Mouse (Mus musculus): ENCODE data around the gene Dzip1.

Gene Dzip1

GRCm38 (mm10) chr14:118836145-118836544, 89.1 kb downstream of the Dzip1 start:
- DNase-seq (ENCODE audit: low spot score in 2 of 2) = no peak

- DNase-seq (ENCODE audit: low spot score in 2 of 2) = no peak
Measured at GRCm38 (mm10) chr14:118834313-118834712, 90.9 kb downstream of the Dzip1 start.

DNA sequence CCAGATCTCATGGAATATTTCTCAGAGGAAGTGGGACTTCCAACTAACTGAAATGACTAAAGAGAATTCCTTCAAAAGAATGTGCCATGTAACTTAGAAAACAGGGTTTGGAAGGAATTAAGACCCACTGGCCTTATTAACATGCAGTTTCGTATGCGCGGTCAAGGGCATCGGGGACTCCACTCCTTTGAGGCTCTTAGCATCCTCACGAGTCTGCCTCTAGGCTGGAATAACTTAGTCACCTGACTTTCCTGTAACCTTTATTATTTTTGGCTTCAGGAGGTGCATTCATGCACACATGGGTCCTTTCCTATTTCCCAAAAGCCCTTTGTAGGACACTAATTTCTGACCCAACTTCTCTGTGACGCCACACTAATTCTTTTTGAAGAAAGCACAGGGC, 92.0 kb downstream of the Dzip1 start:
- DNase-seq (ENCODE audit: low spot score in 2 of 2) = no peak

GRCm38 (mm10) chr14:118831597-118831996, 93.7 kb downstream of the Dzip1 start:
- no peak for DNase-seq (ENCODE audit: low spot score in 2 of 2)

- no peak for DNase-seq (ENCODE audit: low spot score in 2 of 2)
Measured at GRCm38 (mm10) chr14:118829331-118830095, 95.7 kb downstream of the Dzip1 start.

GRCm38 (mm10) chr14:118827283-118827904, 97.9 kb downstream of the Dzip1 start:
- no peak for DNase-seq (ENCODE audit: low spot score in 2 of 2)

DNA sequence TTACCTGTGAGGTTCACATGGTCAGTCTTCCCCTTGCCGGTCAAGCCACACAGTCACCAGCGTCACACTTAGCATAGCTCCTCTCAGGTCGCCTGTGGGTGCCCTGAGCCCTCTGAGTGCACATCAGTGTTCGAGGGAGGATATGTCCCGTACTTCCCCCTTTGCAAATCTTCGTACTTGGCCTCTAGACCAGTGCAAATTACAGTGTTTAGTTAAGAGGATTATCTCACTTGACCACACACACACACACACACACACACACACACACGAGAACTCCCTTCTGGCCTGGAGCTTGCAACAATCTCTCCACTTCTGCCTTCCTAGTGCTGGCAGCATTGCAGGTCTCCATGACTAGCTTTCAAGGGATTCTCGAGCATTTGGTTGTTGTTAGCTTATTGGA, 98.9 kb downstream of the Dzip1 start:
- no peak for DNase-seq (ENCODE audit: low spot score in 2 of 2)

Data from urinary bladder, postnatal 4 days (tissue).